Mouse (Mus musculus) CD4-positive, CD25-positive, alpha-beta regulatory T cell, adult 2 months (primary cell): ENCODE results near the gene Pnpla7.
"Not testable (repeated sequence)": the region's sequence is repeated elsewhere in the genome, so short reads cannot be mapped to it uniquely, and the experiment has no call there.

ENCODE experiments used
- DNase-seq: peaks from one replicate; pipeline ENCODE4 v3.0.0-alpha.2; 2012; ENCODE audit warnings: low read depth, low spot score

The Pnpla7 gene

GRCm38 (mm10) chr2:24975704-24976297 is at the start of gene Pnpla7:
Pnpla7 (plus strand) TSS chr2:24976033.
- DNase-seq = peak; percentile 91

GRCm38 (mm10) chr2:24926345-24926964 is 49.4 kb upstream of the Pnpla7 start:
- no peak for DNase-seq

DNA sequence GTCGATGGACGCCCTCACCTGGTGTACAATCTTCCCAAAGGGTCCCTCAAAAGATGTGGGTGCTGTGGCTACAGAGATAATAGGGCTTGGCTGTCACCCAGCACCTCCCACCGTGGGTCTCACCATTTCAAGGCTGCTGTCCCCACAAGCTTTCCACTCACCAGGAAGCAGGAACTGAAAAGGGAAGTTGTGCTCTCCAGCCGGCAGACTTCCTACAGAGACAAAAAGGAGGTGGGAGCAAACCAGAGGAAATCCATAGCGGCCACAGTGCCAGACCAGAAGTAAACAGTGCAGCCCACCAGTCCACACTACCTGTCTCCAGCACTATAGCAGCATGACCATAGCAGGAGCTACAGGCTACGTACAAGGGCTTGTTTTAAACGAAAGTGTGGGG is 48.9 kb upstream of the Pnpla7 start:
- no peak for DNase-seq

GRCm38 (mm10) chr2:24927810-24928479 is 47.9 kb upstream of the Pnpla7 start:
- DNase-seq = no peak

- peak; percentile 44 for DNase-seq
Measured at GRCm38 (mm10) chr2:24929119-24929518, 46.7 kb upstream of the Pnpla7 start.

- DNase-seq = peak; percentile 77
Measured at GRCm38 (mm10) chr2:24929593-24929992, 46.2 kb upstream of the Pnpla7 start.

DNA sequence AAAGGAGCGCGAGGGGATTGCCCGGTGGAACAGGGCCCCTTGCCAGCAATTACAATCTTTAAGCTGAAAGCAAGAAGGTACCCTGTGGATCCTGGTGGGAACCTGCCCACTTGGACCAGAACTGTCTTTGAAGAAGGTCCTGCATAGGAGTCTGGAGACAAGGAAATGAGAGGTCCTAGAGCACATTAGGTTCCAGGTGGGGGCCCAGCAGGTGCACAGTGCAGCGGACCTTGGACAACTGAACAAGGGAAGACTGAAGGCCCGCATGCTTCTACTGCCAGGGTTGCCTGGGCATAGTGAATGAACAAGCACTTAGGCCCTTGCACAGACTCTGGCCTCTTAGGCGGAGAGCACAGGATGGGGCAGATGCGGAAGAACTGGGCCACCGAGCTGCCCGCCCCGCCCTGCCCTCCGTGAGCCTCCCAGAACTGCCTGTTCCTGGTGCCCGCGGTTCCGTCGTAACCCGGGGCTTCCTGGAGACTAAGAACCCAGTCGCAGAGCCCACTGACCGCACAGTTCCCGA is 41.3 kb upstream of the Pnpla7 start:
- no peak for DNase-seq

GRCm38 (mm10) chr2:24935057-24935796 is 40.6 kb upstream of the Pnpla7 start, which contains the start of gene Arrdc1:
Arrdc1 (minus strand) TSS chr2:24935252.
- DNase-seq = peak; percentile 99

DNA sequence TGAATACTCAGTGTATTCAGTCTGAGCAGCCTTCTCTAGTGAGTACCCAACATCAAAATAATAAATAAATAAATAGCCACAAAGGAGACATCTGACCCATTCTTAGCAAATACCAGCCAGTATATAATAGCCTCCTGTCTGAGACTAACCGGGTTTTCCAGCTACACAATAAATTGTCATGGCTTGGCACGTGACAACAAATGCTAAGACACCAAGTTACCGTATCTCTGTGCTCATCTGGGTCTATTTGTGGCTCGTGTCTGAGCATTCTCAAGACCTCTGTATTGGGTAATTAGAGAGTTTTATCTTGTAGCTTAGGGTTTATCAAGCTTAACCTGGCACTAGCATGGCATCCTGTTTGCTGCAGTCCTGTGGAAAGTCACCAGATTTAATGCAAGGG is 33.7 kb upstream of the Pnpla7 start:
- DNase-seq = no peak

DNA sequence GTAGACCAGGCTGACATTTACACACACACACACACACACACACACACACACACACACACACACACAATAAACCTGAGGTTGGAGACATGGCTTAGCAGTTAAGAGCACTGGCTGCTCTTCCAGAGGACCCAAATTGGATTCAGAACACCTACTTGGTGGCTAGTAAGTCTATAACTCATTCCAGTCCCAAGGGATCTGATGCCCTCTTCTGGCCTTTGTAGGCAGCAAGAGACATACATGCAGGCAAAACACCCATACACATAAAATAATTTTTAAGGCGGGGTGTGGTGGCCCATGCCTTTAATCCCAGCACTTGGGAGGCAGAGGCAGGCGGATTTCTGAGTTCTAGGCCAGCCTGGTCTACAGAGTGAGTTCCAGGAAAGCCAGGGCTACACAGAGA is 31.5 kb upstream of the Pnpla7 start:
- DNase-seq = peak; percentile 76

- DNase-seq = peak; percentile 99
Measured at GRCm38 (mm10) chr2:24949421-24950188, 26.2 kb upstream of the Pnpla7 start, which contains the start of gene Zmynd19. Zmynd19 (plus strand) TSS chr2:24949792.

DNA sequence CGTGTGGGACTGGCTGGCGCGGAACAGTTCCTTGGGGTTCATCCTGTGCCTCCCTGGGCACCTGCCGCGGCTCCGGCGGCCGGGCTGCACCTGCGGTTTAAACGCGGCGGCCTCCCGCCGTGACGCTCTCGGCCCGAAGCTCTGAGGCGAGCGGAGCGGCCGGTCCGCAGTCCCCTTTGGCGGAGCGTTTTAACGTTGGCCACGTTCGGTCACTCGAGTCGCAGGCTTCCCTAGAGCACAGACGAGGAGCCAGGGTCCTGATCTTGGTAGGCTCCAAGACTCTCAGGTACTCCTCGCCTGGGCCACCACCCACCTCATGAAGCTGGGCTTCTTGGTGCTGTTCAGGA is 25.7 kb upstream of the Pnpla7 start:
- DNase-seq = peak; percentile 35

GRCm38 (mm10) chr2:24952537-24953055 is 23.2 kb upstream of the Pnpla7 start:
- DNase-seq = no peak

GRCm38 (mm10) chr2:24960910-24961309 is 14.9 kb upstream of the Pnpla7 start:
- DNase-seq = peak; percentile 22

DNA sequence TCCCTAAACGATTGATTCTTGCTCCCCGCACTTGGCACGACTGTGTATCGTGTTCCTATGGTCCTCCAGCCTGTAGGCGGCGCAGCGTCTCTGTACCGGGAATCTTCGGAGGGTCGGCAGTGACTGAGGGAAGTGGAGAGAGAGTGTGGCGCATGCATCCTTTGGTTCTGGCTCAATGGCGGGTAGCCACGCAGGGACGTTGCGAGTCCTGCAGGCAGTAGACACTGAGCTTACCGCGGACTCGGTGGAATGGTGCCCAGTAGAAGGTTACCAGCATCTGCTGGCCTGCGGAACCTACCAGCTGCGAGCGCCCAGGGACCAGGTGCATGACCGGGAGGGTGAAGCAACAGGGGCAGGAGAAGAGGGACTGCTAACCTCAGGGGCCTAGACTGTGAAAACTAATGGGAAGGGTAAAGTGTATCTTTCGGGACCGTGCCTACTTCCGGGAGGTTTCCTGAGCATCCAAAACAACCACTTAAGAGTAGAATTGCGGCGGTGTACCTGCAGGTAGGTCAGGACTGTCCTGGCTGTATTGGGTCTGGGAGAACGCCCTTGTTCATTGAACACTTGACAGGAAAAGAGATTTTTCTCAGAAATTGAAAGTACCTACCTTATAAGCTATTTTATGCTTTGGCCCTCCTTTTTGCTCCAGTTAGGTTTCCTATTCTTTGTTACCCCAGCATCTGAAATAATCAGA is 13.4 kb upstream of the Pnpla7 start, which contains the start of gene Dph7:
TSS of gene Dph7 (plus strand) at position 97 of the 697 bp plus-strand sequence.
- DNase-seq = peak; percentile 92

- no peak for DNase-seq
Measured at GRCm38 (mm10) chr2:24970386-24970785, 5.4 kb upstream of the Pnpla7 start.

DNA sequence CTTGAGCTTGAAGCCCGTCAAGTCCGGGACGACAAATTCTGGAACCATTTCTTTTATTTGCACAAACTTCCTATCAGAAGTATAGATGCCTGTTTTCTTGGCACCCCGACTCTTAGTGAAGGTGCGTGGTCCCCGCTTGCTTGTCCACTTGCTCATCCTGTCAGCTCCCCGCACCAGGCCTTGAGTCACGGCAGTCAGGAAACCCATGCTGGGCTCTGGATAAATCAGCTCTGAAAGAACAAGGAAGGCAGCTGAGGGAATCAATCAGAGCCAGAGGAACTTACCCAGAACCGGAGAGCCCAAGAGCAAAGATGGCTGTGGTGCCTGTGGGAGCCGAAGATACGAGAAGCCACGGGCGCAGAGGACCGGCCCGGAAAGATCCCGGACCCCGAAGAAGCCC is 1.4 kb upstream of the Pnpla7 start:
- not testable (repeated sequence) for DNase-seq

GRCm38 (mm10) chr2:24974906-24975703 is 728 bp upstream of the Pnpla7 start, which contains the start of gene Mrpl41:
Mrpl41 (minus strand) TSS chr2:24975098.
- DNase-seq = peak; percentile 96

GRCm38 (mm10) chr2:24976960-24977359 is 1.1 kb downstream of the Pnpla7 start:
- DNase-seq = peak; percentile 12
